Mouse (Mus musculus): ENCODE measurements around the gene Tbp.
A peak's percentile ranks its signal among the peaks of the same experiment; 100 is the strongest.
"Not testable (repeated sequence)": the region's sequence is repeated elsewhere in the genome, so short reads cannot be mapped to it uniquely, and the experiment has no call there.

The Tbp gene

GRCm38 (mm10) chr17:15540309-15540708 lies 40.6 kb downstream of the Tbp start:
- no peak for DNase-seq (ENCODE audit: low spot score)

GRCm38 (mm10) chr17:15543868-15544267 lies 44.2 kb downstream of the Tbp start:
- not testable (repeated sequence) for DNase-seq (ENCODE audit: low spot score)

GRCm38 (mm10) chr17:15546440-15546839 lies 46.8 kb downstream of the Tbp start:
- no peak for DNase-seq (ENCODE audit: low spot score)

- no peak for DNase-seq (ENCODE audit: low spot score)
These were observed 50.0 kb downstream of the Tbp start for GRCm38 (mm10) chr17:15549713-15550112.

GRCm38 (mm10) chr17:15559946-15560345 lies 60.3 kb downstream of the Tbp start:
- DNase-seq (ENCODE audit: low spot score): no peak

GRCm38 (mm10) chr17:15564014-15564927 lies 64.6 kb downstream of the Tbp start, which contains the start of gene Prdm9:
Prdm9 (minus strand) TSS chr17:15564354.
- peak; percentile 98 for DNase-seq (ENCODE audit: low spot score)

GRCm38 (mm10) chr17:15564928-15565300 lies 65.2 kb downstream of the Tbp start:
- DNase-seq (ENCODE audit: low spot score): no peak

- no peak for DNase-seq (ENCODE audit: low spot score)
These were observed 67.2 kb downstream of the Tbp start for GRCm38 (mm10) chr17:15566908-15567307.

GRCm38 (mm10) chr17:15575056-15575455 lies 75.4 kb downstream of the Tbp start:
- no peak for DNase-seq (ENCODE audit: low spot score)

- DNase-seq (ENCODE audit: low spot score): no peak
These were observed 77.6 kb downstream of the Tbp start for GRCm38 (mm10) chr17:15577291-15577694.

Measured in T-cell, adult 2 months (primary cell).